Mouse (Mus musculus) neural tube, embryonic 15.5 days (tissue): ENCODE results near the gene Ap1s1. TPM values are rescaled to one million over a fixed set of nuclear protein-coding genes. Genes with fewer than 3 reads are reported as not detected.

Experiments
- ATAC-seq: fragments of 200-750 bp; cut with Nextera tagmentation; 2 replicates; pipeline ENCODE4 v1.8.0; 2017; ENCODE audit warnings: mild to moderate bottlenecking, moderate TSS enrichment, moderate library complexity; ENCODE audit not compliant: low FRiP score
- H3K27ac ChIP-seq: fragments of 300-500 bp; sonication (generic); replicated peaks from 2 replicates; pipeline ENCODE4 v1.5.1; 2015; ENCODE audit warnings: mild to moderate bottlenecking, inconsistent platforms
- H3K27me3 ChIP-seq: fragments of 300-500 bp; sonication (generic); replicated peaks from 2 replicates; pipeline ENCODE4 v1.6.1; 2015; ENCODE audit warnings: inconsistent platforms
- H3K36me3 ChIP-seq: fragments of 300-500 bp; sonication (generic); 2 replicates; pipeline ENCODE4 v1.6.1; 2015; ENCODE audit warnings: inconsistent platforms
- H3K4me1 ChIP-seq: fragments of 300-500 bp; sonication (generic); 2 replicates; pipeline ENCODE4 v1.6.1; 2015; ENCODE audit warnings: inconsistent platforms
- H3K4me2 ChIP-seq: fragments of 300-500 bp; sonication (generic); 2 replicates; pipeline ENCODE4 v1.6.1; 2015; ENCODE audit warnings: inconsistent platforms, mild to moderate bottlenecking, moderate library complexity
- H3K4me3 ChIP-seq: fragments of 300-500 bp; sonication (generic); replicated peaks from 2 replicates; pipeline ENCODE4 v1.5.1; 2015; ENCODE audit warnings: mild to moderate bottlenecking, inconsistent platforms
- H3K9ac ChIP-seq: fragments of 300-500 bp; sonication (generic); replicated peaks from 2 replicates; pipeline ENCODE4 v1.6.1; 2015; ENCODE audit warnings: mild to moderate bottlenecking, inconsistent platforms
- H3K9me3 ChIP-seq: fragments of 300-500 bp; sonication (generic); replicated peaks from 2 replicates; pipeline ENCODE4 v1.6.1; 2016; ENCODE audit warnings: inconsistent platforms
- WGBS: fragments of 180-500 bp; shearing (Covaris S2); methylation state at CpG from one replicate; pipeline ENCODE4 v1.1.7; 2015; ENCODE audit warnings: mixed read lengths; 5-methylcytosine and 5-hydroxymethylcytosine counted together
- polyA plus RNA-seq: library from polyadenylated mRNA; unstranded; fragments of >200 nt; fragmentation: Nextera tagmentation; extraction: Ambion mirVana; gene quantifications from 2 replicates; pipeline ENCODE4 v1.2.1, GENCODE M21; 2015

The Ap1s1 gene
- 209 and 222 TPM in 2 replicates for polyA plus RNA-seq

- H3K36me3 ChIP-seq, result peaks cover 19% of the 10 kb centered on the region
- WGBS, result under 1% methylated on average over 48 of the region's 48 CpGs
- peak within 1 kb of the TSS; percentile 67 for H3K4me3 ChIP-seq
- H3K9ac ChIP-seq, result peak within 1 kb of the TSS; percentile 83
- H3K4me2 ChIP-seq, result peak within 1 kb of the TSS; percentile 93
- H3K9me3 ChIP-seq, result no peaks in the 10 kb centered on the region
- H3K27me3 ChIP-seq, result no peaks in the 10 kb centered on the region
- H3K27ac ChIP-seq, result peak within 1 kb of the TSS; percentile 77
- peak; percentile 91 for ATAC-seq
- H3K4me1 ChIP-seq, result peaks cover 18% of the 10 kb centered on the region
These were observed at the start of gene Ap1s1 for GRCm38 (mm10) chr5:137045402-137046323. Ap1s1 (minus strand) TSS chr5:137046135.

GRCm38 (mm10) chr5:137095135-137095534 is 49.2 kb upstream of the Ap1s1 start:
- Histone ChIP-seq H3K4me2 (no peak overlapping the region), H3K9me3 (no peaks in the 10 kb centered on the region), H3K9ac (no peak overlapping the region), H3K27ac (no peak overlapping the region), H3K4me1 (no peaks in the 10 kb centered on the region), H3K4me3 (no peak overlapping the region), H3K36me3 (no peaks in the 10 kb centered on the region), H3K27me3 (no peaks in the 10 kb centered on the region)
- ATAC-seq, result no peak
- WGBS, result 89% methylated on average over 10 of the region's 10 CpGs

- no peak overlapping the region for H3K27ac ChIP-seq
- H3K9me3 ChIP-seq, result no peaks in the 10 kb centered on the region
- no peaks in the 10 kb centered on the region for H3K4me1 ChIP-seq
- H3K4me2 ChIP-seq, result no peak overlapping the region
- WGBS, result 75% methylated on average over 9 of the region's 9 CpGs
- H3K36me3 ChIP-seq, result no peaks in the 10 kb centered on the region
- H3K4me3 ChIP-seq, result no peak overlapping the region
- H3K27me3 ChIP-seq, result no peaks in the 10 kb centered on the region
- ATAC-seq, result no peak
- no peak overlapping the region for H3K9ac ChIP-seq
These were observed 47.8 kb upstream of the Ap1s1 start for GRCm38 (mm10) chr5:137093720-137094119.

- Histone ChIP-seq H3K4me3 (no peak overlapping the region), H3K4me2 (no peak overlapping the region), H3K36me3 (no peaks in the 10 kb centered on the region), H3K4me1 (no peaks in the 10 kb centered on the region), H3K27me3 (no peaks in the 10 kb centered on the region), H3K27ac (no peak overlapping the region), H3K9me3 (no peaks in the 10 kb centered on the region), H3K9ac (no peak overlapping the region)
- no peak for ATAC-seq
- 65% methylated on average over 6 of the region's 6 CpGs for WGBS
These were observed 45.6 kb upstream of the Ap1s1 start for GRCm38 (mm10) chr5:137091560-137091959.

- no peak overlapping the region for H3K4me3 ChIP-seq
- 78% methylated on average over 10 of the region's 10 CpGs for WGBS
- H3K4me2 ChIP-seq, result no peak overlapping the region
- no peak for ATAC-seq
- H3K27me3 ChIP-seq, result no peaks in the 10 kb centered on the region
- H3K27ac ChIP-seq, result no peak overlapping the region
- H3K9ac ChIP-seq, result no peak overlapping the region
- H3K36me3 ChIP-seq, result no peaks in the 10 kb centered on the region
- H3K9me3 ChIP-seq, result no peaks in the 10 kb centered on the region
- no peaks in the 10 kb centered on the region for H3K4me1 ChIP-seq
These were observed 44.9 kb upstream of the Ap1s1 start for GRCm38 (mm10) chr5:137090870-137091269.

- no peak overlapping the region for H3K9ac ChIP-seq
- no peaks in the 10 kb centered on the region for H3K9me3 ChIP-seq
- H3K4me1 ChIP-seq, result no peaks in the 10 kb centered on the region
These were observed 41.5 kb upstream of the Ap1s1 start for GRCm38 (mm10) chr5:137087410-137087809.

GRCm38 (mm10) chr5:137085731-137086130 is 39.8 kb upstream of the Ap1s1 start:
- Histone ChIP-seq H3K4me2 (no peak overlapping the region), H3K4me3 (no peak overlapping the region), H3K27ac (no peak overlapping the region), H3K4me1 (no peaks in the 10 kb centered on the region), H3K9ac (no peak overlapping the region), H3K36me3 (no peaks in the 10 kb centered on the region), H3K27me3 (no peaks in the 10 kb centered on the region), H3K9me3 (no peaks in the 10 kb centered on the region)
- WGBS, result 86% methylated on average over 3 of the region's 3 CpGs
- ATAC-seq, result no peak

More at GRCm38 (mm10) chr5:137087410-137087809, 41.5 kb upstream of the Ap1s1 start:
- Histone ChIP-seq H3K36me3 (no peaks in the 10 kb centered on the region), H3K27me3 (no peaks in the 10 kb centered on the region), H3K27ac (no peak overlapping the region), H3K4me2 (no peak overlapping the region), H3K4me3 (no peak overlapping the region)
- WGBS, result 92% methylated on average over 8 of the region's 8 CpGs
- ATAC-seq, result no peak

- Histone ChIP-seq H3K9me3 (no peaks in the 10 kb centered on the region), H3K27ac (no peak overlapping the region), H3K4me1 (no peaks in the 10 kb centered on the region), H3K4me2 (no peak overlapping the region), H3K36me3 (no peaks in the 10 kb centered on the region), H3K9ac (no peak overlapping the region), H3K4me3 (no peak overlapping the region), H3K27me3 (no peaks in the 10 kb centered on the region)
- ATAC-seq, result no peak
- 85% methylated on average over 6 of the region's 6 CpGs for WGBS
These were observed 39.1 kb upstream of the Ap1s1 start for GRCm38 (mm10) chr5:137085021-137085420.

GRCm38 (mm10) chr5:137083051-137083450 is 37.1 kb upstream of the Ap1s1 start:
- H3K9me3 ChIP-seq, result no peaks in the 10 kb centered on the region
- 86% methylated on average over 4 of the region's 4 CpGs for WGBS
- no peak overlapping the region for H3K4me3 ChIP-seq
- H3K36me3 ChIP-seq, result no peaks in the 10 kb centered on the region
- H3K4me1 ChIP-seq, result no peaks in the 10 kb centered on the region
- no peaks in the 10 kb centered on the region for H3K27me3 ChIP-seq
- no peak overlapping the region for H3K9ac ChIP-seq
- no peak overlapping the region for H3K4me2 ChIP-seq
- H3K27ac ChIP-seq, result no peak overlapping the region
- ATAC-seq, result no peak

GRCm38 (mm10) chr5:137079849-137080248 is 33.9 kb upstream of the Ap1s1 start:
- Histone ChIP-seq H3K4me2 (no peak overlapping the region), H3K9ac (no peak overlapping the region), H3K9me3 (no peaks in the 10 kb centered on the region), H3K36me3 (no peaks in the 10 kb centered on the region), H3K27me3 (no peaks in the 10 kb centered on the region), H3K4me3 (no peak overlapping the region), H3K27ac (no peak overlapping the region), H3K4me1 (no peaks in the 10 kb centered on the region)
- no peak for ATAC-seq
- 79% methylated on average over 5 of the region's 5 CpGs for WGBS

- Histone ChIP-seq H3K27me3 (no peaks in the 10 kb centered on the region), H3K36me3 (no peaks in the 10 kb centered on the region), H3K9ac (no peak overlapping the region), H3K27ac (no peak overlapping the region), H3K4me2 (no peak overlapping the region), H3K4me1 (no peaks in the 10 kb centered on the region), H3K4me3 (no peak overlapping the region), H3K9me3 (no peaks in the 10 kb centered on the region)
- no peak for ATAC-seq
- 77% methylated on average over 6 of the region's 6 CpGs for WGBS
These were observed 32.7 kb upstream of the Ap1s1 start for GRCm38 (mm10) chr5:137078616-137079015.

- WGBS, result 87% methylated on average over 14 of the region's 14 CpGs
- Histone ChIP-seq H3K4me1 (no peaks in the 10 kb centered on the region), H3K36me3 (no peaks in the 10 kb centered on the region), H3K9ac (no peak overlapping the region), H3K27me3 (no peaks in the 10 kb centered on the region), H3K9me3 (no peaks in the 10 kb centered on the region), H3K4me2 (no peak overlapping the region), H3K4me3 (no peak overlapping the region), H3K27ac (no peak overlapping the region)
- ATAC-seq, result no peak
These were observed 32.1 kb upstream of the Ap1s1 start for GRCm38 (mm10) chr5:137078041-137078440.
